ENCODE assay signal across 24 mouse cellular contexts in the genomic region with DNA sequence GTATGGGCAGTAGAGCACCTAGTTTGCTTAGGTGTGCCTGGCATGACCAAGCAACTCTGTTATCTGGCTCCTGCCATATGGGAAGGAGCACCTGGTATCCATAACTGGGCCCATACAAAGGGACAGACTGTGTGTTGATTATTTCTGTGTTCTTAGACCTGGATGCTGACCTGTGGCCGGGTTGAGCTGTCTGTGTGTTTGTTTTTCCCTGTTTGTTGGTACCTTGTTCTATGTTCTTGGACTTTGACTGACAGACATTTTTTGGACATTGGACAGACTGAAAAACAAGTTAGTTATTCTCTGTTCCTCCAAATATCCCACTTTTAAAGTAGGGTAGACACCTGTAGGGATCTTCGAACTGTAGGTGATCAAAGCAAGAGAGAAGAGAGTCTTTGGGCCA.
"Had no signal": no experiment of that assay in that cellular context is flagged by ENCODE, and none has a peak within 500 bp of the region (broad histone marks: within the 10 kb centered on the region; RNA-seq: fewer than 3 reads in every experiment).

No protein-coding gene starts in this region.

- H3K9me3 ChIP-seq: heart, embryonic 10.5 days; hindbrain, embryonic 10.5 days; hindbrain, embryonic 12.5 days; intestine, embryonic 15.5 days; kidney, embryonic 15.5 days; limb, embryonic 10.5 days; limb, embryonic 12.5 days; liver, embryonic 12.5 days had no signal

- H3K4me2 ChIP-seq: heart, embryonic 12.5 days; hindbrain, embryonic 12.5 days; hindbrain, embryonic 14.5 days; intestine, embryonic 15.5 days; kidney, embryonic 15.5 days; limb, embryonic 12.5 days; liver, embryonic 12.5 days had no signal

- H3K27me3 ChIP-seq: heart, embryonic 12.5 days; hindbrain, embryonic 12.5 days; intestine, embryonic 15.5 days; kidney, embryonic 15.5 days; limb, embryonic 12.5 days; liver, embryonic 12.5 days had no signal

- H3K9ac ChIP-seq: heart, embryonic 12.5 days; hindbrain, embryonic 12.5 days; hindbrain, embryonic 14.5 days; intestine, embryonic 15.5 days; kidney, embryonic 15.5 days; limb, embryonic 12.5 days; liver, embryonic 12.5 days; liver, embryonic 14.5 days had no signal

- ATAC-seq: forebrain, embryonic 16.5 days; hindbrain, embryonic 16.5 days; inflammation-experienced regulatory T-cells, adult 6 months; intestine, embryonic 15.5 days; intestine, postnatal 0 days; liver, embryonic 12.5 days had no signal

- DNase-seq: gastrocnemius, adult 2 months; gastrocnemius, postnatal 10 days; gastrocnemius, postnatal 25 days; heart, adult 18-20 months; heart, postnatal 10 days; heart, postnatal 4 days; kidney, postnatal 25 days had no signal

- H3K36me3 ChIP-seq: heart, embryonic 10.5 days; heart, embryonic 12.5 days; hindbrain, embryonic 10.5 days; hindbrain, embryonic 12.5 days; intestine, embryonic 15.5 days; kidney, embryonic 15.5 days; limb, embryonic 10.5 days; limb, embryonic 12.5 days; liver, embryonic 12.5 days had no signal

- H3K4me3 ChIP-seq: gastrocnemius, adult 2 months; heart, embryonic 10.5 days; heart, embryonic 12.5 days; hindbrain, embryonic 10.5 days; hindbrain, embryonic 12.5 days; intestine, embryonic 15.5 days; kidney, embryonic 15.5 days; layer of hippocampus, adult 2 months; left cerebral cortex, adult 2 months; limb, embryonic 10.5 days; limb, embryonic 12.5 days; liver, embryonic 12.5 days had no signal

- H3K4me1 ChIP-seq: heart, embryonic 10.5 days; heart, embryonic 12.5 days; hindbrain, embryonic 10.5 days; hindbrain, embryonic 12.5 days; intestine, embryonic 15.5 days; kidney, embryonic 15.5 days; limb, embryonic 10.5 days; limb, embryonic 12.5 days; liver, embryonic 12.5 days had no signal

- H3K27ac ChIP-seq: gastrocnemius, adult 2 months; heart, embryonic 10.5 days; hindbrain, embryonic 10.5 days; hindbrain, embryonic 12.5 days; hindbrain, embryonic 14.5 days; intestine, embryonic 15.5 days; kidney, embryonic 15.5 days; layer of hippocampus, adult 2 months; left cerebral cortex, adult 2 months; limb, embryonic 10.5 days; limb, embryonic 12.5 days; liver, embryonic 12.5 days; liver, embryonic 14.5 days had no signal
